Mouse (Mus musculus): ENCODE measurements around the gene Tnfrsf13b.

Gene Tnfrsf13b

DNA sequence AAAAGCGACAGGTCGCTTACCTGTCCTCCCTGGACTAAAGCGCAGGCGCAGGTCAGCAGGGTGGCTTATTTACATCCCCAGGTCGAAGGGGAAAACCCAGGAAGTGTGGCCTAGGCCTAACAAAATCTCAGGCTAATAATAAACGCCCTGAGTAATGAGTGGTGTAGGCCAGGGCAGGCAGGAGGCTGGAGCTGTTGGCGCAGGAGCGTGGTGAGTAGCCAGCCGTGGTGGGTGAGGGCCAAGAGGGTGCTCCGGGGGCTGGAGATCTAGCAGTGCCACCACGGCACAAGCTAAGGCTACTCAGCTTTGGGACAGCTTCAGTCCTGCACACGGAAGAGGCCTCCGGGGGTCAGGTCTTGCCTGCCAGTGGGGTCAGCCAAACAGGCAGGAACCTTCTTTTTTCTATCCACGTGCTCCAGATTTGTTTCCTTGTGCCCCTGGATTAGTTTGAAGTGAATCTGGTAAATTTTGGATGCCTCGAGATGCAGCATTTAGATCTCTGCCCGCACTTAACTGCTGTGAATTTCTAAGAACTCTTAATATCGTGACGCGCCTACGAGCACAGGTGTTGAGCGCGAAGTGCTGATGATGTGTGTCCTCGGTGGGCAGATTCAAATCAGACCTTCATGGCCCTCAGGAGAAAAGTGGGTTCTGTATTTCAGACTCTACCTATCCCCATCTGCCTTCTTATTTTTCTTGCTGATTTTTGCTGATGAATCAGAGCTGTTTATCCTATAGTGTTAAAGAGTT lies at the start of gene Tnfrsf13b:
Gene Tnfrsf13b, plus strand, starts transcription at position 150 of the 750 bp plus-strand sequence.
- DNase-seq (ENCODE audit: low read depth, low spot score), result no peak

DNA sequence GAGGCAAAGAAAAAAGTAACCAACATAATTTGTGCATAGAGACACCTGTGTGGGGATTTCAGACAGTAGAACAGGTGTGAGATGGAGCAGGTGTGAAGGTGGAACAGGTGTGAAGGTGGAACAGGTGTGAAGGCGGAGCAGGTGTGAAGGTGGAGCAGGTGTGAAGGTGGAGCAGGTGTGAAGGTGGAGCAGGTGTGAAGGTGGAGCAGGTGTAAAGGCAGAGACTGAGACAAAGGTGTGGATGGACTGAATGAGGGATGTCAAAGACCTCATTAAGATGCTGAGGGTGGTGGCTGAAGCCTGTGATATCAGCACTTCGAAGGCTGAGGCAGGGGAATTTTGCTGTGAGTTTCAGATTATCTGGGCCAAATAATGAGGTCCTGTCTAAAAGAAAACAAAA lies 44.9 kb upstream of the Tnfrsf13b start:
- DNase-seq (ENCODE audit: low read depth, low spot score), result no peak

DNA sequence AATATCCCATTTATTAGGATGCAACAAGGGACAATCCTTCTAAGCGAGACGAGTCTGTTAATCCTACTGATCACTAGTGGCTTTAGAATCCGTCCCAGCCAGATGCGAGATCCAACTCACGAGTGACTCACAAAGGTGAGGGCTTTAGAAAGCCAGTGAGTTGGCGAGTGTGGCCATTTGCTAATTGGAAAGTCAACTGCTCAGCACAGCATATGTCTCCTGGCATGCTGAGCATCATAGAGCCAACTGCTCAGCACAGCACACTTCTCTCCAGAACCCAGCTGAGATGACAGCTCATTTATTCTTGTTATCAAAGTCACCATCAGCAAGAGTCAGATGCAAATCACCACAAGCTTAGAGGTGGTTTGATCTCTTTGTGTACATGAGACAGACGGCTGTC lies 36.4 kb upstream of the Tnfrsf13b start:
- DNase-seq (ENCODE audit: low read depth, low spot score), result no peak

DNA sequence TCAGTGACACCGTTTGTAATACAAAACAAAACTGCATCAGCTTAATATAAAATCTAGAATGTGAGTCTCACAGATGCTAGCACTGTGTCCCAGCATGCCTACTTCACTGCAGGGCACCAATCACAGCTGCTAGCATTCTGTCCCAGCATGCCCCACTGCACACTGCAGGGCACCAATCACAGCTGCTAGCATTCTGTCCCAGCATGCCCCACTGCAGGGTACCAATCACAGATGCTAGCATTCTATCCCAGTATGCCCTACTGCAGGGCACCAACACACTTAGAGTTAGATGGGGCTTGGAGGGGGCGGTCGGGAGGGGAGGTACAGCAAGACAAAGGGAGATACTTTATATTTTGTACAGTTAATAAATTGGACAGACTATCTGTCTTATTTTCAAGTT lies 35.4 kb upstream of the Tnfrsf13b start:
- DNase-seq (ENCODE audit: low read depth, low spot score), result peak; percentile 53

DNA sequence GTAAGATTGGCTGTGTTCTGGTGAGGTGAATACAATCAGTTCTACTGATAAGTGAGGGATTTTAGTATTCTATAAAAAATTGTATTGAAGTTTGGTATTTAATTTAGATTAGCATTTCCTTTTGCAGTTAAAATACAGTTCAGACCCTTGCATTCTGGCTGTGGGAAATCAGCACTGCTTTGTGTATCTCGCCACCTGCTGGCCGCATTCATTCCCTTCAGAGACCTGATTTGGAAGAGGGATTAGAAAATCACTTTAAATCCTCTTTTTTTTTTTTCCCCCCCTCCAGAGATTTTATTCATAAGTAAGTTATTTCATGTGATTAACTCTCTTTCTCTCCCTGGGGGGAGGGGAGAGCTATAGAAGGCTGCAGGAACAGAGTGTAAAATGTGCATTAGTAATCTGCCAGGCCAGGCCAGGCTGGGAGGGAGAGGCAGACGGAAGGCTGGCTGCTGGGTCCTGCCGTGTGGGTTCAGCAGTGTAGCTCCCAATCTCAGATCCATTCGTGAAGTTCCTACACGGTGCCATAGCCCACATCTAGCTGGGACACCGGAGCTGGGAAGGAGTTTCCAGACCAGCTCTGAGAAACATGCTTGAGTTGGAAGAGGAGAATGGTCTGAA lies 34.8 kb upstream of the Tnfrsf13b start:
- DNase-seq (ENCODE audit: low read depth, low spot score), result peak; percentile 70

DNA sequence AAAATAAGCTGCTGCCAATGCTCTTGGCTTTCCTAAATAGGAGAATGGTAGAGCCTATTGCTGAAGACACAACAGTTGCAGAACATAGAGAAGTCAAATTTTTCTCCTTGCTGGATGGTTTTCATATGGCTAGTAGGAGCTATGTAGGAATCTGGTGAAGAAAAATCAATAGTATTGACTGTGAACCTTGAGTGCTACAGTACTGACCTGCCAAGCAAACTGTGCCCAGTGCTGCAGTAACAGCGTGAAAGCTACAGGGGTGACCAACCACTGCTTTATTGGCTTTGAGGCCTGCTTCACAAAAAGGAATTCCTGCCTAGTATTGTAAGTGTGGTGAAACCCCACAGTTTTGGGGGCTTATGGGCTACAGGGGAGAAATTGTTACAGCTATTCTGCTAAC lies 28.5 kb upstream of the Tnfrsf13b start:
- DNase-seq (ENCODE audit: low read depth, low spot score), result no peak

DNA sequence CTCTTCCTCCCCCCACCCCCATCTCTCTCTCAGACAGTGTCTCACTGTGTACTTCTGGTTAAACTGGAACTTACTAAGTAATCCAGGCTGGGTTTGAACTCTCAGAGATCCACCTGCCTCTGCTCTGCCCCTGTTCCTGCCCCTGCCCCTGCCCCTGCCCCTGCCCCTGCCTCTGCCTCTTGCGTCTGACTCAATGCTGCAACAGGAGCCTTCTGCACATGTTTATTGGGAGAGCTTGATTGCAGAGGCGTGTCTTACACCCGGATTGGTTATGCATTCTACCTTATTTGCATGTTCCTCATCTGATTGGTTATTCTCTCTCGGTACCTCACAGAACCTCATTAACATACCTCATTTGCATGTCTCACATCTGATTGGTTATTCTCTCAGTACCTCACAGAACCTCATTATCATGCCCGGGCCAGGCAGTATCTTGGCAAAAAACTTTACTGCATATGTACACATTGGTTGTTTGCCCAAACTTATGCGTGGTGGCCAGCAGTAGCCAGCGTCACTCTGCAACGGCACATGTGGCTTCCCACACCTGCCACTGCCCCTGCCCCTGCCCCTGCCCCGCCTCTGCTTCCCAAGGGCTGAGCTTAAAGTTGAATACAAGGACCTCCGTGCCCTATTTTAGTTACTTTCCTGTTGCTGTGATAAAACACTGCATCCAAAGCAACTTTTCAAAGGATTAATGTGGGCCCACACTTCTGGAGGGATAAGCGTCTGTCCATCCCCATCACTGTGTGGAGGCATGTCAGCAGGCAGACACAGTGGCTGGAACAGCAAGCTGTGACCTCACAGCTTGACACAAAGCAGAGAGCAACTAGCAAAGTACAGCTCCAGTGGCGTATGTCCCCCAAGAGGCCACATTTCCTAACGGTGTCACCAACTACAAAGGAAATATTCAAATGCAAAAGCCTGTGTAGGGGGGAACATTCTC lies 23.9 kb upstream of the Tnfrsf13b start:
- DNase-seq (ENCODE audit: low read depth, low spot score), result peak; percentile 19

DNA sequence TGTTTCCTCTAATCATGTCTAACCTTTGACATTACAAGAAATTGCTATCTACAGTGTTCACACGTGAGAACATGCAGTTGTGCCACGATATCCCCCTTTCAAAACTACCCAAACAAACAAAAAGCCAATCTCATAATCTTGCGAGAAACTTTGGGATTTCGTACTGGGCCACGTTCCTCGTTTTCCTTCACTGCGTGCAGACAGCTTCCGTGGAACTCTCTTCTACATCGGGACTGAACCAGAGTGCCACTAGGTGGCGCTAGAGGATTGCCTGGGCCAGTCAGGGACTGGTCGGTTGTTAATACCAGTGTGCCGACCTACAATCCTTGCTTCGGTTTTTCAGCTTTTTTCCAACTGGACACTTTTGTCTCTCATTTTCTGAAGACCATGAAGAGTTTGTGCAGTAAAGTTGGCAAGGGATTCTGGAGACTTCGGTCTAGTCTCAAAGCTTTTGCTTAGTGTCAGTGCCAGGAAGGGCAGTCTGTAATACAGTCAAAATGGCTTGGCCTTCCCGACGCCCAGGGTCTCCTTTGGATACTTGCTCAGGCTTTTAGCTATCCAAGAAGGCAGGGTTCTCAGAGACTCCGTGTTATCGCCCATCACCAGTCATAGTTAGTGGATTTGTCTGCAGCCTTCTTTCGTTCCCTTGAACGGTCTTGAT lies 22.2 kb upstream of the Tnfrsf13b start:
- DNase-seq (ENCODE audit: low read depth, low spot score), result peak; percentile 93

DNA sequence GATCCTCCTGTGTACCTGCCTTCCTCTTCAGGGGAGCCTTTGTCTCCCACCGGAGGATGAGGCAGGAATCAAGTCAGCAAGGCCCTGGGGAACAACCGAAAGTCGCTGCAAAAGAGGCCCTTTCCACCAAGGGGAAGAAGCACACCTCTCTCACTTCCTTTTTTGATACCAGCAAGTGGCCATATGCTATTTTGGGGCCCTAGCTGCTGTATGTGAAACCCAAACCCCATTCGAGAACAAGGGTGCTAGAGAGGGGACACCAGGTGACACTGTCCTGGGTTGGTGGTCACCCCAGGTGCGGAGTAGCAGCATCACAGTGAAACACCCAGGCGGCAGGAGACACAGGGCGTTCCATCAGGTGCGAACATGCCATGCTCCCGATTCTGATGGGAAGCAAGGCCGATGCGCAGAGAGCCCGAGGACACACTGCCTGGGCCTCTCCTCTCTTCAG lies 17.6 kb upstream of the Tnfrsf13b start:
- DNase-seq (ENCODE audit: low read depth, low spot score), result no peak

DNA sequence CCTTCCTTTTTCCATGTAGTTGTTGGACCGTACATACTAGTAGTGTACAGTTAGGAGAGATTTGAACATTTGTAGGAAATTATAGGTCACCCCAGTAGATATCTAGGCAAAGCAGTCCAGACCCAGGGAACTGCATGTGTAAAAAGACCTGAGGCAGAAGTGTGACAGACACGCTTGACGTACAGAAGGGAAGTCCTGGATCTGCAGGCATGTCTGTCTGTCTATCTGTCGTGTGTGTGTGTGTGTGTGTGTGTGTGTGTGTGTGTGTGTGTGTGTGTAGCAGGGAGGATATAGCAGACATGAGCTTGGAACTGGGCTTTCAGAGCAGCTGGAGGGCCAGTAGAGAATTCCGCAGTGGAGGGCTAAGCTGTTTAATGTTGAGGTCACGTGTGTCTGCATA lies 16.8 kb upstream of the Tnfrsf13b start:
- DNase-seq (ENCODE audit: low read depth, low spot score), result no peak

DNA sequence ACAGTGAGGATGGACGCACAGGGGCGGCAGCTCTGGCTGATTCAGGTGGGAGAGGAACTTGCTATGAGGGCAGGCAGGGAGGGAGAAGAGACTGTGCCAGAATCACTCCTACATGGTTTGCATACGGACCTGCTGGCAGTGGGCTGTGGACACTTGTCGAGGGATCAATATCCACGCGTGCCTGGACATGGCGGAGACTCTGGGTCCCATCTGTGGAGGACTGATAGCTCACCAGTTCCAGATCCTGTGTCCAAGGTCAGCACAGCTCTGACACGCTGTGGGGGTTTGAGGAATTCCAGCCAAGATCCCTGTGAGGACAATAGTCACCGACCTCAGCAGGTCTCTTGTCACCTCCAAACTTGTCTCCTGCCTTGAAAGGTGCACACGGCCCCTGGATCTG lies 16.4 kb upstream of the Tnfrsf13b start:
- DNase-seq (ENCODE audit: low read depth, low spot score), result no peak

DNA sequence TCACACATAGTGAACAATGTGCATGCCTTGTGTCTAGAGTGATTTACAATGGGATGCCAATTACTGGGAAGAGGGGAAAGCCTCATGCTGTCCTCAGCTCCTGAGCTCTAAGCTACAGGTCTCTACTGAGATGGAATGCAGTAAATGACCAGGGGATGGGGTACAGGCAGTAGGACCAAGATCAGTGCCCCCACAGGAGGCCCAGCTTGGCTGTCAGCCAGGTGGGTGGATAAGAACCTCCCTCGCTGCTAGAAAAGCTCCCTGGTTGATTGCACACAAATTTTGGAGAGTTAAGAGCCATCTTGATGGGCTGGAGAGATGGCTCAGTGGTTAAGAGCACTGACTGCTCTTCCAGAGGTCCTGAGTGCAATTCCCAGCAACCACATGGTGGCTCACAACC lies 15.6 kb upstream of the Tnfrsf13b start:
- no peak for DNase-seq (ENCODE audit: low read depth, low spot score)

DNA sequence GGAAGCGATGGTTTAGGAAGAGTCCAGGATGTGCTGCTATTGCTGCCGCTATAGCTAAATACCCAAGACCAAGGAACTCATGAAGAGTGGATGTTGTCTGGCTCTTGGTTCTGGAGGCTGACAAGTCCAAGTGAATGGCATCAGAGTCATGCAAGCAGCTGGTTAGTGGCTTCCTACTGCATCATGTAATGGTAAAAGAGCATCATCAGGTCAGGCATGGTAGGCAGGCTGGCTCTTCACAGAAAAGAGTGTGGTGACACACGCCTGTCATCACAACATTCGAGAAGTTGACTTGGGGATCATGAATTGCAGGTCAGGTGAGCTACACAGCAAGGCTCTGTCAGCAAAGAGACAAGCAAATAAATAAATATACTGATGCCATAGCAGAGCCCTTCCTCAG lies 15.1 kb upstream of the Tnfrsf13b start:
- no peak for DNase-seq (ENCODE audit: low read depth, low spot score)

DNA sequence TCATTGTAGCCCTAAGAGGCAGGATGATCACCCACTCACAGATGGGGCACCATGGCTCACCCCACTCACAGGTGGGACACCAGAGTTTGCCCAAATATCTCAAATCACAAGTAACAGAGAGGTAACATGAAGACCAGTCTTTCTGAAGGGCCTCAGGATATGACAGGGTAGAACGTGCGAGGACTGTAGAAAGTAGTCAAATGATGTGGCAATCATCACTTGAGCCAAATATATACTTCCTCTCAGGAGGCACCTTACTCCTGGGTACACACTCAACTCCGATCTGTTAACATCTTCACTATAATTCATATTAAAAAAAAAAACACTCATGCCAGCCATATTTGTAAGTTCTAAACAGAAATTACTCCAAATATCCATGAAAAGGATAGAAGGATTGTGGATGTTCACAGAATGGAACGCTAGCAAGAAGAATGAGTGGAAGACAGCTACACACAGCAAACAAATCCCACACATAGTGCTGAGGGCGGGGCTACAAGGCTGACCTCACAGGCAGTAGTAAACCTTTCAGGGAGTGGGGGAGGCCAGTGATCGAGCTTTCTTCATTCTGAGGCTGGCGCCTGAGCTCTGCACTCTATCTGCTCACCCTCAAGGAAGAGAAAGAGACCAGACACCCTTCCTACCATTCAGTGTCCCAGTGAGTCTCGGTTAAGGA lies 14.1 kb upstream of the Tnfrsf13b start:
- no peak for DNase-seq (ENCODE audit: low read depth, low spot score)

DNA sequence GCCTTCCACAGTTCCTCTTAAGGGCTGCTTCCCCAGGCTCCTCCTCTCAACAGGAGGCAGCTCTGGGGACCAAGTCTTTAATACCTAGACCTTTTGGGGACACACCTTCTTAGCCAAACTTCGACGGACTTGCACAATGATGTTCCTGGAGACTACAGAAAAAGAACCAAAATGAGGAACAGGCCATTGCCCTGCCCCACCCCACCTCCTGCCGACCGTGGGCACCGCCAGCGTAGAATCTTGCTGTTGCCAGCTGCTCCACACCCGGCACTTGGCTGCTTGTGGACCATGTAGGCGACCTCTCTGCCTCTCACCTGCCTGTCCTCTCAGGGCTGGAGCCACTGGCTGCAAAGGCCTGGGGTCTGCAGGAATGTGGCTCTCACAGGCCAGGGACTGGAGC lies 10.3 kb upstream of the Tnfrsf13b start:
- DNase-seq (ENCODE audit: low read depth, low spot score), result no peak

DNA sequence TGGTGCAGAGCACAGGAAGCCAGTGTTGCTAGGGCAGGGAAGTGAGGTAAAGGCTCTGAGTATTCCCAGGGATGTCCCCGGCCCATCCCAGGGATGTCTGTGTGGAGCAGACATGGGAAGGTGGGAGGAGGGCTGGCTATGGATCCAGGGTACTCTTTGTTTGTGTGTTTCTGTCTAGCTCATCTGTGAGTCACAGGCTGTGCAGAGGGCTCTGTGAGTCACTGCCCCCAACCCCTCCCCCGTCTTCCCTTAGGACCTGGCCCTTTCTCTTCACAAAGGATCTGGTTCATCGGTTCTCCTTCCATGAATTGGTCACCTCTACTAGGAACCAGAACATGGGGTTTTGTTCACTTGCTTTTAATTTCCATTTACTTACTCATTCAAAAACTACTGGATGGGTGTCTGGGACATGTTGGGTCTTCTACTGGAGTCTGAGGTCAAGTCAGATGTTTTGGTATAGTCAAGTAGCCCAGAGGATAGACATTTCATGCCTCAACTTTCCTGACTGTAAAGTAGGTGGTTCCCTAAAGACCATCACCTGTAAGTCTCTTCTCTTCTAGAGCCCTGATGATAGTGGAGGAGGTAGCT lies 6.5 kb upstream of the Tnfrsf13b start:
- no peak for DNase-seq (ENCODE audit: low read depth, low spot score)

DNA sequence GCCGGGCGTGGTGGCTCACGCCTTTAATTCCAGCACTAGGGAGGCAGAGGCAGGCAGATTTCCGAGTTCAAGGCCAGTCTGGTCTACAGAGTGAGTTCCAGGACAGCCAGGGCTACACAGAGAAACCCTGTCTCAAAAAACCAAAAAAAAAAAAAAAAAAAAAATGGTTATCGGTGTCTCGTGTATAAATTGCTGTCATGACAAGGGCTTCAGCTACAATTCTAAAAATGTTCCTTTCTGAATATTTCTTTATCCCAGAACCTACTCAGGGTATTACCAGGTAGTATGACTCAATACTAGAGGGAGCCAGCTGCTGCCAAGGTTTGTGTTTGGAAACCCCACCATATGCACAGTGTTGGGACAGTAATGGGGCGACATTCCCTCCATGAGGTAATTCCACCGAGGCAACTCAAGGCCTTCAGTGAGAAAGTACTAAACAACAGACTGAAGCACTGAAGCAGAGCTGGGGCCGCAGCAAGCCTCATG lies 4.2 kb upstream of the Tnfrsf13b start:
- no peak for DNase-seq (ENCODE audit: low read depth, low spot score)

DNA sequence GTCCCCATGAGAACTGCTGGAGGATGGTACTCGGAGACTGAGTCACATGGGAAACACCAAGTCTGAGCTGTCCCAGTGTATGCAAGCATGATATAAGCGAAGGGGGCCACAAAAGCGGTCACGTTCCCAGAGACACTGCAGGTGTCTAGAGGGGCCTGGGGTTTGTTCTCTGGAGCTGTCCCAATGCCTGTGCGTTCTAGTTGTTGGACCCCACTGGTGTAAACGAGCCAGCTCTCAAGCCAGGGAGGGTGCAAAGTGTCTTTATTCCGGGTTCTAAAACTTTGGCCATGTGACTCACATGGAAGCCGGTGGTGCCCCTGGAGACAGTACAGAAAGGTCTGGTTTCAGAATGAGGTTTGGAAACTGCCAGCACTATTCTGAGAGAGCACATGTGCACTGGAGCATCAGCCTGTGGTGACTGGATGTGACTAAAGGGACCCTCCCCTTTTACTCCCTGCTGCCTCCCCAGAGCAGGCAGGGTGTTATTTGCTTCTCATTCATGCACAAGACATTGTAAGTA lies 3.7 kb upstream of the Tnfrsf13b start:
- no peak for DNase-seq (ENCODE audit: low read depth, low spot score)

DNA sequence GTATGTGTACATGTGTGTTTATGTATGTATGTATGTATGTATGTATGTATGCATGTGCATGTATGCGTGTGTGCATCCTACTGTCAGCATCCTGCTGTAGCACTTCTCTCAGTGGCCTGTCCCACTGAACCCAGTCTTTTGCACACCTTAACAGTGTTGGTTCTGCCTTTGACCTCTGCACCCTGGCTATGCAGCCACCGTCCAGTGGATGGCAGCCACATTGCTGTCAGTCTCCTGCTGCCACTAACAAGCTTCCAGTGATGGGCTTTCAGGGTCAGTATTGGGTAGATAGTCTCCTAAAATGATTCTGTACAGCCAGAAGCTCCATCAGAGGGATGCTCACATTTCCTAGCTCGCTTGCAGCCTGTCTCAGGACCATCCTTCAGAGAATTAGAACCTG lies 2.7 kb upstream of the Tnfrsf13b start:
- no peak for DNase-seq (ENCODE audit: low read depth, low spot score)

DNA sequence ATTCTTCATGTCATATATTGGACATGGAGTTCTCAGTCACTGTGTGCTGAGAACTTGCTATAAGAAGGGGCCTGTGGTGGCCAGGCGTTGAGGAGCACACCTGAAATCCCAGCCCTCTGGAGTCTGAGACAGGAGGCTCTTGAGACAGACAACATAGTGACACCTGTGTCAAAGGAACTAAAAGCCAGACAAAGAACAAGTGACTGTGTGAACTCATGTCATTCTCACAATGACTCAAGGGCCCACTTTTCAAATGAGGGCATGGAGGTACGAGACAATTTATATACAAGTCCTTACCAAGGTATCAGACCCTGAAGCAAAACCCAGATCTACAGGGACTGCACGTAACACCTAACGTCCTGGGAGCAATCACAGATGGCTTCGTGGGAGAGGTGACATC lies 585 bp upstream of the Tnfrsf13b start:
- DNase-seq (ENCODE audit: low read depth, low spot score), result no peak

Measured in ES-CJ7 (cell line).